Mouse (Mus musculus) forelimb bud, embryonic 11.5 days (tissue): ENCODE results near the gene Lrch3.
A peak's percentile ranks its signal among the peaks of the same experiment; 100 is the strongest.
"Not testable (repeated sequence)": the region's sequence is repeated elsewhere in the genome, so short reads cannot be mapped to it uniquely, and the experiment has no call there.

Experiments
- DNase-seq: peaks from one replicate; pipeline ENCODE4 v3.0.0-alpha.2; 2012; ENCODE audit warnings: low read depth, low spot score

Lrch3 gene

DNA sequence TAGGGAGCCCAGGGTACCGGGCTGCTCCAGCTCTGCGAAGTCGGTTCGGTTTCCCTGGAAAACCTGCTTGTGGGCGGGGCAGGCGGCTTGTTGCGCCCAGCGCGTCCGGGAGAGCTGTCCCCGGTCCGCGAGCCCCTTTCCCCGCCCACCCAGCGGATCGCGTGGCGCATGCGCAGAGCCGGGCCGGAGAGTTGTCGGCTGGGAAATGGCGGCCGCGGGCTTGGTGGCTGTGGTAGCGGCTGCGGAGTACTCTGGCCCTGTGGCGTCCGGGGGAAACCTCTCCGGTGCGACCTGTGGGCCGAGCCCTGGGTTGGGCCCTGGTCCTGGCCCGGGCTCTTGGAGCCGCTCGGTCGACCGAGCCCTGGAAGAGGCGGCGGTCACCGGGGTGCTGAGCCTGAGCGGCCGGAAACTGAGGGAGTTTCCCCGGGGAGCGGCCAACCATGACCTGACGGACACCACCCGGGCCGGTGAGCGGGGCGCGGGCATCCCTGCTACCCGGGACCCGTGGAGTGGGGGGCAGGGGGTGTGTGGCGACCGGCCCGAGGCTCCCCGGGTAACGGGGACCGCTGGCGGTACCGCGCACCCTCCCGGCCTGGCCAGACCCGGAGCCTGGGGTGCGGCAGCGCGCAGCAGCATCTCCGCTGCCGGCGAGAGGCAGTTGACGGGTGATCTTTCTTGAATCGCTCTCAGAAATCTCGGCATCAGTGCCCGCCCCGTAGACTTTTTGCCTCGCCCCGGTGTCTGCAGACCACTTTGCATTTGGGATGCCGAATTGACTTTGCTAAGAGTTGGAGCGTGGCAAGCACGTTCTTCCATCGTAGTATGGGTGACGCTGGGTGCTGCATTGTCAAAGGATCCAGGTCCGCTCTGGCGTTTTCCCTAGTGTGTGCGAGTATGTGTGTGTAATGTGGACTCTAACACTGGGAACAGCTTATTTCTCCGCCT lies at the start of gene Lrch3:
Gene Lrch3 (plus strand): TSS at position 164 of the 945 bp plus-strand sequence.
- DNase-seq = peak; percentile 92

DNA sequence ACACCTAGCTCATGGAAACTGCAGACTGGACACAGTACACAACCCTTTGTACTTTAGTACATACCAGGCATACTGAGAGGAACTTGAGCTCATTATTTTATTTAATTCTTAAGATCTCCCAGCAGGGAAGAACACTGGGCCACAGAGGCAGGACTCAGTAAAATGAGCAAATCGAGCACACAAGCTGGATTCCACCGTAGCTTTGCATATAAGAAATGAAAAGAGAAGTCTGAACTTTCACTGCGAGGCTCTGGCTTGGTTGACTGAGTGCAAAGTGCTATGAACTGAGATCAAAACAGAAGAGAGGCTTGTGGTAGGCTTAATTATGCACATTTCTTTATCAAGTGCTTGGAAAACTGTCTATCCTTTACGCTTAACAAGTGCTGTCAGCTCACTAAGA lies 48.5 kb upstream of the Lrch3 start:
- DNase-seq = no peak

DNA sequence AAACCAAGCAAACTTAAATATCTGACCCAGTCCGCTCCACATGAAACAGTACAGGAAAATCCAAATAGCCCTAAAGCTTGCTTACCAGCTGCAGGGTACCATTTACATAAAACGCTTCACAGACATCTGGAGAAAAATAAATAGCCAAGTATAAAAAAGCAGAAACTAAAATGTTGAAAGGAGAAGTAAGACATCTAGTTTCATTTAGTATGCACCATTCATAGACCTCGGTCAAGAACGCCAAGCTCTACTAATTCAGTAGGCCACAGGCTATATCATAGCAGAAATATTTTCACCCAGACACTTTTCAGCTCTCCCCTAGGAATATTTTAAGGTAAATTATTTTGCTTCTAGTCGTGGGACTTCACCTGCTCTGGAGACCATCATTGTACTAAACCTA lies 47.2 kb upstream of the Lrch3 start:
- no peak for DNase-seq

DNA sequence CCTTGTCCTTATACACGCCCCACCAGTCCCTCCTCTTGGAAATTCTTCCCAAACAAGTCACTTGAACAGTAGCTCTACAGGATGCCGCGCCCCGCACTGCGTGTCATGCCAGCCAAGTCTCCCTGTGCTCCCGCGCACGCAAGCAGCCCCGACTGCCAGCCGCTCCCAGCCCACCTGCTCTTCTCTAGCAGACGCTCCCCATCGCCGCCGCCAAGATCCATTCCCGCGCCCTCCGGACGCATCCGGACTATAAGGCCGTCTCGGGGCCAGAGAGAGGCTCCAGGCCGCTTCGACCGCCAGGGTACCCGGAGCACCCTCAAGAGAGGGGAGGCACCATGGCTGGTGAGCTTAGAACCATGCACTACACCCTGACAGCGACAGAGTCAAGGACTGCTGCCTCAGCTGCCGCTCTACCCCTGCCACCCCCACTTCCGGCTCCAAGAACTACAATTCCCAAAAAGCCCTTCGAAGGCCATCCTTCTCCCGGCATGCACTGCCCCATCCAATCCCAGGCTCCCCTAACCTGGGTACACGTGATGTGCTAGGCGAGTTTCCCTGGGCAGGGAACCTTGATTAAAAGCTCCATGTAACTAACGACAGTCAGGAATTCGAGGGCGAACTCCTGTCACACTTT lies 45.9 kb upstream of the Lrch3 start:
- peak; percentile 89 for DNase-seq

DNA sequence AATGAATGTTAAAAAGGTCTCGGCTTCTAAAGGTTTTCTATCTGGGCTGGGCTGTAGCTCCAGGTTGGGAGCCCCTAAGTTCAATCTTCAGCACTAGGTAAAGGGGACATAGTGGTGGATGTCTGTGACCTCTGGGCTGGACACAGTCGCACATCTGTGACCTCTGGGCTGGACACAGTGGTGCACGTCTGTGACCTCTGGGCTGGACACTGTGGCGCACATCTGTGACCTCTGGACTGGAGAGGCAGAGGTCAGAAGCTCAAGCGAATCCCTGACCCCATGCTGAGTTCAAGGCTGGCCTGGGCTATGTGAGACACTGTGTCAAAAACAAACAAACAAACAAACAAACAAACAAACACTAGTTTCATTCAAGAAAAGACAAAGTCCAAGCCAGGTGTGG lies 43.7 kb upstream of the Lrch3 start:
- no peak for DNase-seq

DNA sequence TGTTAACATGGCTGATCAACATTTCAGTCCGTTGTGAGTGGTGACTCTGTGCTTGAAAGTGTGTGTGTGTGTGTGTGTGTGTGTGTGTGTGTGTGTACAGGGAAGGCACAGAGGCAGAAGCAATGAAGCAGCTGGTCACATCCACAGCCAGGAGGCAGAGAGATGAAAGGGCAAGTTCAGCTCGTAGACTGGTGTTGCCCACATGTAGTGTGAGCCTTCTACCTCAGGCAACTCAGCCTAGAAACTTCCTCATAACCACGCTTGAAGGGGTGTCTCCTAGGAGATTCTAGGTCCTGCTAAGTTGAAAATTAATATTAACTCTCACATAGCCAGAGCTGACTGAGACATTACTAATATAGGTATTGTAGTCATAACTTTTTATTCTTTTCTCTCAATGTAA lies 40.5 kb upstream of the Lrch3 start:
- no peak for DNase-seq

DNA sequence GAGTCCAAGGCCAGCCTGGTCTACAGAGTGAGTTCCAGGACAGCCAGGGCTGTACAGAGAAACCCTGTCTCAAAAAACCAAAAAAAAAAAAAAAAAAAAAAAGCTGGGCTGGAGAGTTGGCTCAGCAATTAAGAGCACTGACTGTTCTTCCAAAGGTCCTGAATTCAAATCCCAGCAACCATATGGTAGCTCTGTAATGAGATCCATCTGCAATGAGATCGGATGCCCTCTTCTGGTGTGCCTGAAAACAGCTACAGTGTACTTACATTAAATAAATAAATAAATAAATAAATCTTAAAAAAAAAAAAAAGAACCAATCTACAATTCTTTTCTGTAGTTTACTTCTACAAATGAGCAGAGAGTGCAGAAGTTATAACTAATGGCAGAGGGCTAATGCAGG lies 38.6 kb upstream of the Lrch3 start:
- not testable (repeated sequence) for DNase-seq

DNA sequence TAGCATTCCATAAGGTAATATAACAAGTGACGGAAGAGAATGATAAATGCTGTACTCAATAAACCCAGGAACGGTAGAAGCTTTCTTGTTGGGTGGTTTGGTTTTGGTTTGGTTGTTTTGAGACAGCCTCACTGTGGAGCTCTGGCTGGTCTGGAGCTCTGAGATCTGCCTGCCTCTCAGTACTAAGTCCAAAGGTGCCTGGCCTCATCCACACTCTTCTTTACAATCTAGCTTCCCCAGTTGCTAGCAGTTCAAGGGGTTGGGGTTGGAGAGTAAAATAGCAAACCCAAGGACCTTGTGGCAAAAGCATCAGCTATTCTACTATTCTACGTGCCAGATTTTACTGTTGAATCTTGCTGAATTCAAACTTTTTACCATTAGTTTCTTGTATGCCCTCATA lies 38.1 kb upstream of the Lrch3 start:
- no peak for DNase-seq

DNA sequence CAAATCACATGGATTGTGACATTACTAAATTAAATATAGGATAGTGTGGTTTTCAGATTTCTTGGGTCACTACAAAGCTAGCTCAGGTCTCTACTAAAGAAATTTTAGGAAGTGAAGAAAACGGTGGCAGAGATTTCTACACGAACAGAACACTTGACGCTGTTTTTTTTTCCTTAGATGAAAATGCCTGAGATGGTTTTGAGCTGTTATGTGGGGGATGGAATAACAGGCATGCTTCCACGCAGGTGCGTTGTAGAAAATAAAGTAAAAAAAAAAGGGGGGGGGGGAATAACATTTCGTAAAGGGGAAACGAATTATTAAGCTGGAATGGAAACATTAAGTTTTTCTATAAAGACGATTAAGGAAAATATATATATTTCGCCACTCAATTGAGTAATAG lies 37.1 kb upstream of the Lrch3 start:
- no peak for DNase-seq

DNA sequence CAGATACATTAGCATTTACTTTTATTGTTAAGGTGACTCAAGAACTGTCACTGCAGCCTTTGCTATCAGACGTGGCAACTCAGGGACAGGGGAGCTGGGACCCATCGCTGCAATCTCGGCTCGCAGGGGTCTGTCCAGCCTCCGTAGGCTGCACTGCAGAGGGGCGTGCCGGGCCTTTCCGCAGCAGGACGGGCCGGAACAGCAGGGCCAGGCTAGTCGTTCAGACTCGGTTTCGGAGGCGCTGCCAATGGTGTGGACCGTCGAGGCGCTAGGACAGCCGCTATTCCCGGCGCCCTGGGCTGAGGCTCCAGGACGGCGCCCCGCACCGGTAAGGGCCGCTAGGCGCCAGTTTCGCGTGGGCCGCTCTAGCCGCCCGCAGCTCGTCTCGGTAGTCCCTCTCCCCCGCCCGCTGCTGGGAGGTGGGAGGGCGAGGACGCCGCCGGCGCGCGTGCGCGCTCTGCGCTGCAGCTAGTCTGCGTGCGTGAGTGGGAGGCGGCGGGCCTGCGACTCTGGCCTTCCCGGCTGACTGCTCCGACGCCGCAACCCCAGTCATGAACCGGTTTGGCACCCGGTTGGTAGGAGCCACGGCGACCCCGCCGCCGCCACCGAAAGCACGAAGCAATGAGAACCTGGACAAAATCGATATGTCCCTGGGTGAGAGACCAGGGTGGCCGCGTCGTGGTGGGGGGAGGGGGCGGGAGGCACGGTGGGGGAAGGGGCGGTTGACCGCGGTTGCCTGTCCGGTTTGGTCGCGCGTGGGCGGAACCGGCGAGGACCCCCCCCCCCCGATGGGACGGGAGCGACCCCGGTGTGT lies 36.4 kb upstream of the Lrch3 start, which contains the start of the genes Fyttd1 and Rubcn:
Gene Fyttd1 (plus strand): TSS at position 158 of the 814 bp plus-strand sequence.
Gene Rubcn (minus strand): TSS at position 424 of the 814 bp plus-strand sequence.
- peak; percentile 96 for DNase-seq

DNA sequence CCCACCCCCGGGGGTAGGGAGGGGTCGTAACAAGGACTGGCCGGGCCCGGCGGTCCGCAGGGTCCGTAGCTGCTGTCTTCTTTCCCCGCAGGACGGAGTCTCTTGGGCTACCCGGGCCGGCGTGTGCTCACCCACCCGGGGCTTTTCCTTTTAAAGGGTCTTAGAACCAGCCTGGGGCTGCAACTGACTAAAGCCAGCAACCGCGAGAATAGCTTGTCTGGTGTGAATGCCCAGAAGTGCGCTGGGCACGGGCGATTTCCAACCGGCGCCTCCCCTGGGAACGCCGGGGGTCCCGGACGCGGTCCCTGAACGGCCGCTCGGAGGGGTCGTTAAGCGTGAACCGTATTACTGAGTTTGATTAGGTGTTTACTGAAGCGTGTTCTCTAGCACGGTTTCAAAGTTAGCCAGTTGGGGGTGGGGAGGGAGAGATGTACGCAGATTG lies 35.7 kb upstream of the Lrch3 start:
- peak; percentile 23 for DNase-seq

DNA sequence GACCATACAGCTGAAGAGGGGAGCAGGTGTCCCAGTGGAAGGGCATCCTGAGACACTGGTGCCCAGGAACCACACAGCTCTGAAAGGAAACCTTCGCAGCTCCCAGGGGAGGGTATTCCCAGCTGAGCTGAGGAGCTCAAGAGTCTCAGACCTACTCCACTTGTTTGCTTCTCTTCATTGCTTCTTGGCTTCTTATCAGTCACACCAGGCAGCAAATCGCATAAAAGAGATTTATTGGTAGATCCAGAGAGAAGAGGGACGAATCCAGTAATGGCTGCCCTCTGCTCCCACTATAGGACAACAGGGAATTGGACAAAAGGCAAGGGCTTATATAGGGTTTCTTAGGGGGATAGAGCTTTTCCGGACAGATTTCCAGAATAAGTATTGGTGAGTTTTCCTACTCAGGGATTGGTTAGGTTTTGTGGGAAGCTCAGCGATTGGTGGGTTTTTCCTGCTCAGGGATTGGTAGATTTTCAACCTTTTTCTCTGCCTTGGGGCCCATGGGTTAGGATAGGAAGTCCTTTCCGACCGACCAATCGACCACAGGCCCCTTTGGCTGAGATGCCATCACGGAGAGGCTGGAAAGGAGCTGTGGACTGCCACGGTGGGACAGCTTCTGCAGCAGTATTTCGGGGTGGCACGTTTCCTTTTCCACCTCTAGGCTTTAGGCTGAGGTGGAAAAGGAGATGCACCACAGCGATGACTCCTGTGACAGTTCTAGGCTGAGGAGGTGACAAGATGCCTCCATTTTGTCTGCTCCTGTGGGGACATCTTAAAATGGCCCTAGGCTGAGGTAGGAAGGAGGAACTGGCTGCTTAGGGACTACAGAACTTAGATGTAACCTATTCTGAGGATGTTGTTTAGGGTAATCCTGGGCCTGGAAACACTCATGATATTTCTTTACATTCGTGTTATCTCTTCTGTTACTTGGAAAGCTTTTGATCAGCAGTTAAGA lies 34.7 kb upstream of the Lrch3 start:
- no peak for DNase-seq

DNA sequence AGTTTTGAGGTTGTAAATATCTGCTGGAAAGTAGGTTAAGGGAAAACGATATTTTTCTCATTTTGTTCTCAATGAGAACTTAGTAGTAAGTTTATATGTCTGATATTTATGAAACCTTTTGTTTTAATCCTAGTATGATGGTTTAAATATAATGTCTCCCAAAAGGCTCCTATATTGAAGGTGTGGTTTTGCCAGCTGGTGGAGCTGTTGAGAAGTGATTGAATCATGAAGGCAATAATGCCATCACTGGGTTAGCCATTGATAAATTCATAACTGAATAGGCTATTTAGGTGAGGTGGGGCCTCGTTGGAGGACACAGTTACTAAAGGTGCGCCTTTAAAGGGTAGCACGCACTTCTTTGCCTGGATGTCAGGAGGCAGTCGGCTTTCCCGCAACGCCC lies 32.4 kb upstream of the Lrch3 start:
- no peak for DNase-seq

DNA sequence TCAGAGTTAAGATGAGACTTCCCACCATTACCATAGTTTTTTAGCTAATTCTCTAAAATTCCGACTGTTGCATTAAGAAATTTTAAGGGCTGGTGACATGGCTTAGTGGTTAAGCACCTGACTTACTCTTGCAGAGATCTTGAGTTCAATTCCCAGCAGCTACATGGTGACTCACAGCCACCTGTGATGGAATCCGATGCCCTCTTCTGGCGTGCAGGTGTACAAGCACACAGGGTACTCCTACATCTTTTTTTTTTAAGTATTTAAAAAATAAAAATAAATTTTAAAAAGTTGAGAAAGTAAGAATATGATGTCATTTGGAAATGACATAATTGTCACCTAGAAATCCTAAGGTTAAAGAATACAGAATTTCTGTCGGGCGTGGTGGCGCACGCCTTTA lies 25.9 kb upstream of the Lrch3 start:
- DNase-seq = no peak

DNA sequence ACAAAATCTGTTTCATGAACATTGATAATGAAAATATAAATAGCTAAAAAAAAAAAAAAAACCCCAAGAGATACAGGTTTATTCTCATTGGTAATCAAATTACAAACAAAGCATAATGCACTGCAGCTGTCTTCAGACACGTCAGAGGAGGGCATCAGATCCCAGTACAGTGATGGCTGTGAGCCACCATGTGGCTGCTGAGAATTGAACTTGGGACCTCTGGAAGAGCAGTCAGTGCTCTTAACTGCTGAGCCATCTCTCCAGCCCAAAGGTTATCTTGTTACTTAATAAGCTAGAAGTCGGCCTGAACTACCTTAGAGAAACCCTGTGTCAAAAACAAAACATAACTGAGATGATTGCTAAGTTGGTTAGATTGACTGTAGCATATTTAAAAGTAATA lies 24.0 kb upstream of the Lrch3 start:
- DNase-seq = no peak

DNA sequence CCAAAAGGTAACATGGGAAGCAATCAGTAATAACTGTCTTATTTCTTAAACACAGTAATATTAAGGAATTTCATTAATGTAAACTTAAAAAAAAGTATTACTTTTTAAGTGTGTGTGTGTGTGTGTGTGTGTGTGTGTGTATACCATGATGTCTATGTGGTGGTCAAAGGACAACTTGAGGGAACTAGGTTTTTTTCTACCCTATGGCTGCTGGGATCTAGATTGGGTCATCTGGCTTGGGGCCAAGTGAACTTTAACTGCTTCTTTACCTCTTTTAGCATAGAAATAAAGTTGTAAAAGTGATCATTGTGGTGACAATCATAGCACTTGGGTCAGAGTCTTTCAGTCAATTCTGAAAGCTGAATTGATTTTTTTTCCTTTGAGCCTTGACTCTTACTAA lies 17.8 kb upstream of the Lrch3 start:
- DNase-seq = no peak

DNA sequence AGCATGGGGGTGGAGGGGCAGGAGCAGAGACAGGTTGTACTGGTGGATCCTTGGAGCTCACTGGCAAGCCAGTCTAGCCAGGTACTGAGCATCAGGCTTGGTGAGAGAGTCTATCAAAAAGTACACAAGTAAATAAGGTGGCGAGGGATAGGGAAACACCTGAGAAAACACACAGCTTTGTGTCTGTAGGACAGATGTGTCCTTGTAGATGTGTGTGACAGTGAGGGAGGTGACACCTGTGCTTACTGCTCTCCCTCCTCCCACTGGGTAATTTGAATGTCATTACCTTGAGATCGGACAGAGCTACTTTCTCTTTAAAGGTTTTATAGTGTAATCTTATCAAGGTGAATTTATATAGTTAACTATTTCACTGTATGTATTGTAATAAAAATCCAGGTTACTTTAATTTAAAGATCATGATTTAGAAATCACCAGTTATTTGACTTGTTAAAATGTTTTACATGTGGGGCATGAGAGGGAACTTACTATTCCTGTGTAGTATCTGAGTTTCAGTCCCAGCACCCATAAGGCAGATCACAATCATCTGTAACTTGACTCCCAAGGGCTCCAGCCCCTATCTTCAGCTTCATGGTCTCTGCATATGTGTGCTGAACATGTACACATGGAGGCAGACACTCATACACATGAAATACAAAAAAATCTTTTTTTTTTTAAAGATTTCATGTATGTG lies 12.4 kb upstream of the Lrch3 start:
- DNase-seq = no peak

DNA sequence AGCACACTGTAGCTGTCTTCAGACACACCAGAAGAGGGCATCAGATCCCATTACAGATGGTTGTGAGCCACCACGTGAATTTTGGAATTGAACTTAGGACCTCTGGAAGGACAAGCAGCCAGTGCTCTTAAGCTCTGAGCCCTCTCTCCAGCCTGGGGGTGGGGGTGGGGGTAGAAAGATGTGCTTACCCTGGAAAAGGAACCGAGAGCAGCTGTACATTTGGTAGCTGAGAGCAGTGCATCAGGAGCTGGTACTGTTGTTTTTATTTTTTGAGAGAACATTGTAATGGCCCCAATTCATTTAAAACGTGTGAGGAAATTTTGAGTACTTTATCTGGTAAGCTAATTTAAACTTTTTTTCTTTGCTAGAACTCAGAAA lies 11.9 kb upstream of the Lrch3 start:
- DNase-seq = no peak

DNA sequence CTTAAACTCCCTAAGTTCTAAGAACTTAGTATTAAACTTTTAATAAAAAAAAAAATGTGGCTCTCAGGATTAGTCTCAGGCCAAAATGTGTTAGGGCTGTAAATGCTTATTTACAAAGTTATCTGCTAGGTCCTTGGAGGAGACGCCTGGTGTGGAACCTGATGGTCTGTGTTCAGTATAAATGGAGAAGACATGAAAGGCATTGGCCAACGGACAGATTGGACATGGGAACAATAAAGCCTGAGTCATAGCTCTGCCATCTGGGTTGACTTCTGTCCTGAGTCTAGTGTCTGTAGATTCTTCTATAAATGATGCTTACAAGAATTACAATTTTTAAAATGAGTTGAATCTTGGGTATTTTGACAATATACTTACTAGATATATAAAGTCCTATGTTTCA lies 7.7 kb upstream of the Lrch3 start:
- no peak for DNase-seq

DNA sequence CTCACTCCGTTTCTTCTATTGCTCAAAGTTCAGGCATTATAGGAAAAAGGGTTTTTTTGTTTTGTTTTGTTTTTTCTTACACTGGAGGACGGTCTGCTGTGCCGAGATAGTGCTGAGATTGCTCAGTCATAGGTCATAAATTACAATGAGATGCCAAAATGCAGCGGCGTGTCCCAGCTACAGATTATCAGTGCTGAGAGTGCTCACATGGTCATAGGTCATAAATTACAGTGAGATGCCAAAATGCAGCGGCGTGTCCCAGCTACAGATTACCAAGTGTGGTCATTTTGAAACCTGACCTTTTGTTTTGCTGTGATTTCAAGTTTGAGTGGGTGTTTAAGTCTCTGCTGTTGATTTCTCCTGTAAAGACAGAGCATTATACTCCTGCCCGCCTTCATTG lies 7.2 kb upstream of the Lrch3 start:
- no peak for DNase-seq
